14 mouse cellular contexts compared by ENCODE assay signal in the genomic region with DNA sequence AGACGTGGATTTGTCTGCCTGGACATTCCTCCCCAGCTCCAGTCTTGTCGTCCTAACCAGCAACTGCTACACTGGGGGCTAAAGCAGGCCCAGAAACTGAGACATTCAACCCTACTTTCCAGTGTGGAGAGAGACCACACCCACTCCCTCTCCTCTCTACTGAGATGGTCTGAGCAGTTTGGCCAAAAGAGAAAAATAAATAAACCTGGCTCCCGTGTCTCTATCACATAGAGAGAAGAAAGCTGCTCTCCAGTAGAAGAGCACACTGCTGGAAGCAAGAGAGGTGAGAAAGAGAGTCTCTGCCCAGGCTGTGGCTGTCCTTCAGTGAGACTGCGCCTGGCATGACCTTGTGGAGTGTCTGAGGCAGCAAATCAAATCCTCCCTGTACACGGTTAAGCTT.
"Had no signal": no experiment of that assay in that cellular context is flagged by ENCODE, and none has a peak within 500 bp of the region (broad histone marks: within the 10 kb centered on the region; RNA-seq: fewer than 3 reads in every experiment).

No protein-coding gene starts in this region.

- H3K9ac ChIP-seq: liver, embryonic 12.5 days; lung, embryonic 14.5 days; midbrain, embryonic 15.5 days; neural tube, embryonic 12.5 days had no signal

- ATAC-seq: liver, embryonic 12.5 days; midbrain, embryonic 15.5 days had no signal

- H3K4me3 ChIP-seq: layer of hippocampus, adult 2 months; liver, embryonic 12.5 days; midbrain, embryonic 15.5 days; neural tube, embryonic 12.5 days had no signal

- DNase-seq: kidney, postnatal 10 days; kidney, postnatal 4 days; left cerebral cortex, postnatal 4 days; lung, embryonic 14.5 days; lung, postnatal 10 days; lung, postnatal 4 days; thymus, adult 2 months; thymus, postnatal 25 days had no signal

- H3K36me3 ChIP-seq: midbrain, embryonic 15.5 days; neural tube, embryonic 12.5 days had no signal

- H3K4me2 ChIP-seq: liver, embryonic 12.5 days; lung, embryonic 14.5 days; midbrain, embryonic 11.5 days; midbrain, embryonic 15.5 days; neural tube, embryonic 12.5 days had no signal

- H3K27ac ChIP-seq: layer of hippocampus, adult 2 months; liver, embryonic 12.5 days; midbrain, embryonic 15.5 days; neural tube, embryonic 12.5 days; stomach, postnatal 0 days had no signal

- H3K27me3 ChIP-seq: liver, embryonic 12.5 days; midbrain, embryonic 15.5 days; neural tube, embryonic 12.5 days had no signal

- H3K9me3 ChIP-seq: liver, embryonic 12.5 days; midbrain, embryonic 15.5 days; neural tube, embryonic 12.5 days had no signal
